Mouse (Mus musculus): ENCODE results near the gene Ifrd1. TPM values are rescaled to one million over a fixed set of nuclear protein-coding genes. Genes with fewer than 3 reads are reported as not detected.
"Not testable (repeated sequence)": the region's sequence is repeated elsewhere in the genome, so short reads cannot be mapped to it uniquely, and the experiment has no call there.

Gene Ifrd1
- total and polyA plus RNA-seq, 2 experiments from 2014 or later: 47.0 to 117 TPM

GRCm38 (mm10) chr12:40257226-40257625 lies 8.9 kb upstream of the Ifrd1 start:
- Histone ChIP-seq H3K4me1 (ENCODE audit: control insufficient read depth, insufficient read depth) (0 out of 2 replicates have a peak, but pooled peaks cover 4% of the 10 kb centered on the region), H3K4me2 (ENCODE audit: low read depth, low read length) (peak overlapping the region; percentile 21; the same call in 1 of the 2 replicates), H3K4me3 (ENCODE audit: low read depth, low read length) (peak overlapping the region; percentile 9; the same call in 1 of the 2 replicates), H3K9me3 (replicated peaks; ENCODE audit: control insufficient read depth, low read length) (no peaks in the 10 kb centered on the region), H3K27ac (ENCODE audit: low read depth) (no peak overlapping the region), H3K27me3 (ENCODE audit: control insufficient read depth, insufficient read depth, low read length) (no peaks in the 10 kb centered on the region), H3K36me3 (replicated peaks; ENCODE audit: control insufficient read depth, insufficient read depth, low read length) (no peaks in the 10 kb centered on the region), H3K9ac (replicated peaks; ENCODE audit: low read depth, low read length) (no peak overlapping the region)
- peak; percentile 64 for DNase-seq (ENCODE audit: low spot score)
- 2% methylated on average over 8 of the region's 8 CpGs for WGBS
- TF ChIP-seq CTCF (IDR thresholded peaks at IDR 0.05; ENCODE audit: low read depth): peak; percentile 92
- no peak for TF ChIP-seq EP300 (IDR thresholded peaks at IDR 0.05; ENCODE audit: low read depth)
- ATAC-seq (ENCODE audit: insufficient read depth, low read depth): peak; percentile 75

- no peak overlapping the region for H3K4me2 ChIP-seq (ENCODE audit: low read depth, low read length)
- no peak overlapping the region for H3K9ac ChIP-seq (replicated peaks; ENCODE audit: low read depth, low read length)
- H3K27me3 ChIP-seq (ENCODE audit: control insufficient read depth, insufficient read depth, low read length): no peaks in the 10 kb centered on the region
- TF ChIP-seq CTCF (IDR thresholded peaks at IDR 0.05; ENCODE audit: low read depth) (no peak), EP300 (IDR thresholded peaks at IDR 0.05; ENCODE audit: low read depth) (no peak)
- H3K4me1 ChIP-seq (ENCODE audit: control insufficient read depth, insufficient read depth): 0 out of 2 replicates have a peak, but pooled peaks cover 4% of the 10 kb centered on the region
- no peak overlapping the region for H3K4me3 ChIP-seq (ENCODE audit: low read depth, low read length)
- WGBS: 62% methylated on average over 2 of the region's 2 CpGs
- no peak overlapping the region for H3K27ac ChIP-seq (ENCODE audit: low read depth)
- H3K36me3 ChIP-seq (replicated peaks; ENCODE audit: control insufficient read depth, insufficient read depth, low read length): no peaks in the 10 kb centered on the region
- DNase-seq (ENCODE audit: low spot score) (no peak), ATAC-seq (ENCODE audit: insufficient read depth, low read depth) (no peak)
- H3K9me3 ChIP-seq (replicated peaks; ENCODE audit: control insufficient read depth, low read length): no peaks in the 10 kb centered on the region
Observed at GRCm38 (mm10) chr12:40256543-40256942, 8.2 kb upstream of the Ifrd1 start.

- no peak for ATAC-seq (ENCODE audit: insufficient read depth, low read depth)
- Histone ChIP-seq H3K27ac (ENCODE audit: low read depth) (no peak overlapping the region), H3K4me3 (ENCODE audit: low read depth, low read length) (no peak overlapping the region), H3K9ac (replicated peaks; ENCODE audit: low read depth, low read length) (no peak overlapping the region), H3K27me3 (ENCODE audit: control insufficient read depth, insufficient read depth, low read length) (no peaks in the 10 kb centered on the region), H3K4me1 (ENCODE audit: control insufficient read depth, insufficient read depth) (0 out of 2 replicates have a peak, but pooled peaks cover 4% of the 10 kb centered on the region), H3K36me3 (replicated peaks; ENCODE audit: control insufficient read depth, insufficient read depth, low read length) (no peaks in the 10 kb centered on the region), H3K4me2 (ENCODE audit: low read depth, low read length) (no peak overlapping the region), H3K9me3 (replicated peaks; ENCODE audit: control insufficient read depth, low read length) (no peaks in the 10 kb centered on the region)
- TF ChIP-seq CTCF (IDR thresholded peaks at IDR 0.05; ENCODE audit: low read depth): peak; percentile 30
- no peak for TF ChIP-seq EP300 (IDR thresholded peaks at IDR 0.05; ENCODE audit: low read depth)
- DNase-seq (ENCODE audit: low spot score): no peak
Observed at GRCm38 (mm10) chr12:40256033-40256432, 7.7 kb upstream of the Ifrd1 start.

GRCm38 (mm10) chr12:40255310-40255709 lies 7.0 kb upstream of the Ifrd1 start:
- not testable (repeated sequence) for H3K4me2 ChIP-seq (ENCODE audit: low read depth, low read length); DNase-seq (ENCODE audit: low spot score); ATAC-seq (ENCODE audit: insufficient read depth, low read depth); H3K27ac ChIP-seq (ENCODE audit: low read depth); H3K4me1 ChIP-seq (ENCODE audit: control insufficient read depth, insufficient read depth); H3K36me3 ChIP-seq (replicated peaks; ENCODE audit: control insufficient read depth, insufficient read depth, low read length); H3K9ac ChIP-seq (replicated peaks; ENCODE audit: low read depth, low read length); H3K27me3 ChIP-seq (ENCODE audit: control insufficient read depth, insufficient read depth, low read length); H3K4me3 ChIP-seq (ENCODE audit: low read depth, low read length); H3K9me3 ChIP-seq (replicated peaks; ENCODE audit: control insufficient read depth, low read length)
- WGBS: 77% methylated on average over 4 of the region's 4 CpGs

- no peak overlapping the region for H3K4me2 ChIP-seq (ENCODE audit: low read depth, low read length)
- H3K9ac ChIP-seq (replicated peaks; ENCODE audit: low read depth, low read length): no peak overlapping the region
- H3K4me1 ChIP-seq (ENCODE audit: control insufficient read depth, insufficient read depth): 0 out of 2 replicates have a peak, but pooled peaks cover 4% of the 10 kb centered on the region
- no peaks in the 10 kb centered on the region for H3K27me3 ChIP-seq (ENCODE audit: control insufficient read depth, insufficient read depth, low read length)
- DNase-seq (ENCODE audit: low spot score) (no peak), ATAC-seq (ENCODE audit: insufficient read depth, low read depth) (no peak)
- 85% methylated on average over 11 of the region's 11 CpGs for WGBS
- H3K9me3 ChIP-seq (replicated peaks; ENCODE audit: control insufficient read depth, low read length): no peaks in the 10 kb centered on the region
- TF ChIP-seq CTCF (IDR thresholded peaks at IDR 0.05; ENCODE audit: low read depth) (no peak), EP300 (IDR thresholded peaks at IDR 0.05; ENCODE audit: low read depth) (no peak)
- no peak overlapping the region for H3K27ac ChIP-seq (ENCODE audit: low read depth)
- no peak overlapping the region for H3K4me3 ChIP-seq (ENCODE audit: low read depth, low read length)
- no peaks in the 10 kb centered on the region for H3K36me3 ChIP-seq (replicated peaks; ENCODE audit: control insufficient read depth, insufficient read depth, low read length)
Observed at GRCm38 (mm10) chr12:40254729-40255128, 6.4 kb upstream of the Ifrd1 start.

GRCm38 (mm10) chr12:40253241-40253640 lies 4.9 kb upstream of the Ifrd1 start:
- no peak overlapping the region for H3K4me3 ChIP-seq (ENCODE audit: low read depth, low read length)
- H3K9ac ChIP-seq (replicated peaks; ENCODE audit: low read depth, low read length): no peak overlapping the region
- ATAC-seq (ENCODE audit: insufficient read depth, low read depth) (no peak), DNase-seq (ENCODE audit: low spot score) (no peak)
- TF ChIP-seq CTCF (IDR thresholded peaks at IDR 0.05; ENCODE audit: low read depth) (no peak), EP300 (IDR thresholded peaks at IDR 0.05; ENCODE audit: low read depth) (no peak)
- H3K4me2 ChIP-seq (ENCODE audit: low read depth, low read length): no peak overlapping the region
- WGBS: 64% methylated on average over 5 of the region's 5 CpGs
- H3K4me1 ChIP-seq (ENCODE audit: control insufficient read depth, insufficient read depth): 0 out of 2 replicates have a peak, but pooled peaks cover 4% of the 10 kb centered on the region
- no peak overlapping the region for H3K27ac ChIP-seq (ENCODE audit: low read depth)
- no peaks in the 10 kb centered on the region for H3K9me3 ChIP-seq (replicated peaks; ENCODE audit: control insufficient read depth, low read length)
- no peaks in the 10 kb centered on the region for H3K27me3 ChIP-seq (ENCODE audit: control insufficient read depth, insufficient read depth, low read length)
- no peaks in the 10 kb centered on the region for H3K36me3 ChIP-seq (replicated peaks; ENCODE audit: control insufficient read depth, insufficient read depth, low read length)
